Mouse (Mus musculus): Measurements from ENCODE around the gene Pan3. TPM values are rescaled to one million over a fixed set of nuclear protein-coding genes. Genes with fewer than 3 reads are reported as not detected.

The Pan3 gene
- total and polyA plus RNA-seq, 3 experiments: 20.0 to 30.5 (median 27.3) TPM

DNA sequence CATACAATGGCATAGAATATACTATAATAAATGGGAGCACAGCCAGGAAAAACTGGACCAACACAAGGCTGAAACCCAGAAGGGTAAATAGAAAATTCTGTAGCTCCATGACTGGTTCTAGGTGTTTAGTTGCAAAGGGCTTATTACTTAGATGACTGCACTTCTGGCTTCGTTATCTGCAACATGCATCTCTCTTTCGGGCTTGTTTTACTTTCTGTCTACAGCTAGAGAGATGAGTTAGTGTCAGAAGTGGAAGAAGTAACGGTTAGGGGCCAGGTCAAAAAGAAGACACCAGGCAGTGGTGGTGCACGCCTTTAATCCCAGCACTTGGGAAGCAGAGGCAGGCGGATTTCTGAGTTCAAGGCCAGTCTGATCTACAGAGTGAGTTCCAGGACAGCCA, 46.1 kb downstream of the Pan3 start:
- Histone ChIP-seq H3K27me3 (ENCODE audit: control insufficient read depth, insufficient read depth, low read length) (no peaks in the 10 kb centered on the region), H3K9ac (ENCODE audit: low read depth, low read length) (no peak overlapping the region), H3K27ac (no peak overlapping the region), H3K36me3 (ENCODE audit: control insufficient read depth, insufficient read depth, low read length) (peaks cover 4% of the 10 kb centered on the region), H3K4me3 (no peak overlapping the region), H3K79me2 (replicated peaks; ENCODE audit: control insufficient read depth, insufficient read depth, low read length) (peaks cover 8% of the 10 kb centered on the region), H3K4me1 (ENCODE audit: control insufficient read depth, insufficient read depth, low read length) (peaks cover 12% of the 10 kb centered on the region)
- TF ChIP-seq CTCF (IDR thresholded peaks at IDR 0.05) (no peak), POLR2A (IDR thresholded peaks at IDR 0.05; ENCODE audit: insufficient read depth, low read depth, low read length) (no peak), EP300 (IDR thresholded peaks at IDR 0.05; ENCODE audit: insufficient read depth, low read depth, low read length) (no peak)
- WGBS: 96% methylated on average over 5 of the region's 5 CpGs
- intact Hi-C loops (cut with DNase I): no loop called here
- no peak for DNase-seq

DNA sequence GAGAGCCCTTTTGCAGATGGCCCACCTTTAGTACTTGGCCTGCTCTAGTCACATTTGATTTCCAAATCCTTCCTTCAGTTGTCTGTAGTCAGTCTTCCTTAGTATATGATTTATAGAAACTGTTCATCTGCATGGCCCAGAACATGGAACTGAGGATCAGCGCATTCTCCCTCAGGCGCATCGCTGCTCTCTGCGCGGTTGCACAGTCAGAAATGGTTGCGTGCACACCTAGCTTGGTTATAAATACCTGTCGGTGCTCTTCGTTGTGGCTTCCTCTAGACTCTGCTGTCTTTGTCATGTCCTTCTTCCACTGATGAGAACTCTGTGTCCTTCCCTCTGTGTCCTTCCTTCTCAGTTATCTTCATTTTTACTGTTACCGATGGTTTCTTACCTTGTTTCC, 47.1 kb downstream of the Pan3 start:
- Histone ChIP-seq H3K4me3 (no peak overlapping the region), H3K9ac (ENCODE audit: low read depth, low read length) (no peak overlapping the region), H3K27ac (no peak overlapping the region), H3K27me3 (ENCODE audit: control insufficient read depth, insufficient read depth, low read length) (no peaks in the 10 kb centered on the region), H3K4me1 (ENCODE audit: control insufficient read depth, insufficient read depth, low read length) (peaks cover 11% of the 10 kb centered on the region), H3K36me3 (ENCODE audit: control insufficient read depth, insufficient read depth, low read length) (peaks cover 3% of the 10 kb centered on the region), H3K79me2 (replicated peaks; ENCODE audit: control insufficient read depth, insufficient read depth, low read length) (peaks cover 8% of the 10 kb centered on the region)
- TF ChIP-seq POLR2A (IDR thresholded peaks at IDR 0.05; ENCODE audit: insufficient read depth, low read depth, low read length) (no peak), EP300 (IDR thresholded peaks at IDR 0.05; ENCODE audit: insufficient read depth, low read depth, low read length) (no peak), CTCF (IDR thresholded peaks at IDR 0.05) (no peak)
- WGBS: 90% methylated on average over 9 of the region's 9 CpGs
- intact Hi-C loops (cut with DNase I): no loop called here
- DNase-seq: no peak

GRCm38 (mm10) chr5:147479341-147479740, 49.4 kb downstream of the Pan3 start:
- Histone ChIP-seq H3K4me1 (ENCODE audit: control insufficient read depth, insufficient read depth, low read length) (peaks cover 9% of the 10 kb centered on the region), H3K4me3 (no peak overlapping the region), H3K9ac (ENCODE audit: low read depth, low read length) (no peak overlapping the region), H3K79me2 (replicated peaks; ENCODE audit: control insufficient read depth, insufficient read depth, low read length) (peaks cover 9% of the 10 kb centered on the region), H3K27me3 (ENCODE audit: control insufficient read depth, insufficient read depth, low read length) (no peaks in the 10 kb centered on the region), H3K27ac (no peak overlapping the region), H3K36me3 (ENCODE audit: control insufficient read depth, insufficient read depth, low read length) (peaks cover 2% of the 10 kb centered on the region)
- intact Hi-C loops (cut with DNase I): no loop called here
- 76% methylated on average over 2 of the region's 2 CpGs for WGBS
- DNase-seq: peak; percentile 29 to 49
- TF ChIP-seq EP300 (IDR thresholded peaks at IDR 0.05; ENCODE audit: insufficient read depth, low read depth, low read length) (no peak), POLR2A (IDR thresholded peaks at IDR 0.05; ENCODE audit: insufficient read depth, low read depth, low read length) (no peak), CTCF (IDR thresholded peaks at IDR 0.05) (no peak)

DNA sequence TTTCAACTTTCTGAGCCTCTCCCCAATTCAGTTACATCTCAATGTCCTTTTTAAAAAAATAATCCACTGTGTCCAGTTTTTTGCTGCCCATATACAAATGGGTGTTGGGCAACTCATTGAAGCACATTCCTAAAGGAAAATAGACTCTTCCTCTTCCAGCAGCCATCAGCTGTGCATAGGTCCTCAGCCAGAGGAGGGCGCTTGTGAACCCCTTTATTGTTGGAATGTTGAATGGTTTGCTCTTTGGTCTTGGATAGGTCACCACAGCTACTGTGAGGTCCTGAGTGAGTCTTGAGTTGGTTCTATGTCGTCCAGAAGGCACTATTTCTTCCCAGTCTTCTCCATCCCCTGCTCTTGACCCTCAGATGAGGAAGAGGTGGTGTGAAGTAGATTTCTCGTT, 54.2 kb downstream of the Pan3 start:
- H3K27ac ChIP-seq: no peak overlapping the region
- DNase-seq: no peak
- H3K36me3 ChIP-seq (ENCODE audit: control insufficient read depth, insufficient read depth, low read length): peaks cover 2% of the 10 kb centered on the region; the same call in 1 of the 2 replicates
- H3K27me3 ChIP-seq (ENCODE audit: control insufficient read depth, insufficient read depth, low read length): no peaks in the 10 kb centered on the region
- peaks cover 4% of the 10 kb centered on the region for H3K4me1 ChIP-seq (ENCODE audit: control insufficient read depth, insufficient read depth, low read length)
- intact Hi-C loops (cut with DNase I): no loop called here
- no peak overlapping the region for H3K9ac ChIP-seq (ENCODE audit: low read depth, low read length)
- TF ChIP-seq POLR2A (IDR thresholded peaks at IDR 0.05; ENCODE audit: insufficient read depth, low read depth, low read length) (no peak), CTCF (IDR thresholded peaks at IDR 0.05) (peak; percentile 53)
- H3K79me2 ChIP-seq (replicated peaks; ENCODE audit: control insufficient read depth, insufficient read depth, low read length): peaks cover 3% of the 10 kb centered on the region
- 81% methylated on average over 3 of the region's 3 CpGs for WGBS
- no peak overlapping the region for H3K4me3 ChIP-seq

GRCm38 (mm10) chr5:147489226-147489625, 59.3 kb downstream of the Pan3 start:
- peaks cover 10% of the 10 kb centered on the region for H3K36me3 ChIP-seq (ENCODE audit: control insufficient read depth, insufficient read depth, low read length)
- no peak for TF ChIP-seq CTCF (IDR thresholded peaks at IDR 0.05)
- no peak for TF ChIP-seq POLR2A (IDR thresholded peaks at IDR 0.05; ENCODE audit: insufficient read depth, low read depth, low read length)
- no peak for TF ChIP-seq EP300 (IDR thresholded peaks at IDR 0.05; ENCODE audit: insufficient read depth, low read depth, low read length)
- no peak for DNase-seq
- H3K27ac ChIP-seq: no peak overlapping the region
- H3K27me3 ChIP-seq (ENCODE audit: control insufficient read depth, insufficient read depth, low read length): no peaks in the 10 kb centered on the region
- H3K4me3 ChIP-seq: no peak overlapping the region
- peaks cover 2% of the 10 kb centered on the region for H3K79me2 ChIP-seq (replicated peaks; ENCODE audit: control insufficient read depth, insufficient read depth, low read length)
- 76% methylated on average over 6 of the region's 6 CpGs for WGBS
- H3K9ac ChIP-seq (ENCODE audit: low read depth, low read length): no peak overlapping the region
- intact Hi-C loops (cut with DNase I): loop anchor here (5.0 kb wide), 1 partner anchor 52 kb away; no protein-coding TSS in a partner anchor
- H3K4me1 ChIP-seq (ENCODE audit: control insufficient read depth, insufficient read depth, low read length): peaks cover 6% of the 10 kb centered on the region

DNA sequence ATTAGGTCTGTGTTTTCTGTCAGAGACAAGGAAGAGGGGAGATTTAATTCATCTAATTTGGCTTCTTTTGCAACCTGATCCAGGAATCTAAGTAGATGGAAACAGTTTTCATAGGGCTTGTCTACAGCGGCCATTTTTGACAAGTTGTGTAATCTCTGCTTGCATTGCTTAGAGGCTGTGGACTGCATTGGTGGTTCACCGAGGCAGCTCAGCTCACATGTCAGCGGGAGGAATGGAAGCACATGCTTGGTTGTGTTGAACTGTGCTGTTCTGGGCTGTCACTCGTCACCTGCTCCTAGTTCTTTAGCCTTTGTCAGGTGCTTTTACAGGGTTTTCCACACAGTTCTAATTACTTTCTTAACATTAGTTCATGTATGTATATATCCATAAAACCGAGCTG, 60.9 kb downstream of the Pan3 start:
- no peak overlapping the region for H3K9ac ChIP-seq (ENCODE audit: low read depth, low read length)
- H3K4me3 ChIP-seq: no peak overlapping the region
- H3K4me1 ChIP-seq (ENCODE audit: control insufficient read depth, insufficient read depth, low read length): peaks cover 12% of the 10 kb centered on the region
- no peaks in the 10 kb centered on the region for H3K27me3 ChIP-seq (ENCODE audit: control insufficient read depth, insufficient read depth, low read length)
- WGBS: 87% methylated on average over 5 of the region's 5 CpGs
- peaks cover 5% of the 10 kb centered on the region; the same call in 1 of the 2 replicates for H3K79me2 ChIP-seq (replicated peaks; ENCODE audit: control insufficient read depth, insufficient read depth, low read length)
- peaks cover 21% of the 10 kb centered on the region for H3K36me3 ChIP-seq (ENCODE audit: control insufficient read depth, insufficient read depth, low read length)
- DNase-seq: no peak
- intact Hi-C loops (cut with DNase I): no loop called here
- H3K27ac ChIP-seq: no peak overlapping the region
- TF ChIP-seq CTCF (IDR thresholded peaks at IDR 0.05): no peak
- TF ChIP-seq POLR2A (IDR thresholded peaks at IDR 0.05; ENCODE audit: insufficient read depth, low read depth, low read length): no peak
- no peak for TF ChIP-seq EP300 (IDR thresholded peaks at IDR 0.05; ENCODE audit: insufficient read depth, low read depth, low read length)

Data from heart, adult 2 months (tissue).